Mouse (Mus musculus): ENCODE measurements around the gene Kptn. TPM values are rescaled to one million over a fixed set of nuclear protein-coding genes. Genes with fewer than 3 reads are reported as not detected.

The Kptn gene
- polyA plus RNA-seq, 1 experiment = 13.2 TPM

DNA sequence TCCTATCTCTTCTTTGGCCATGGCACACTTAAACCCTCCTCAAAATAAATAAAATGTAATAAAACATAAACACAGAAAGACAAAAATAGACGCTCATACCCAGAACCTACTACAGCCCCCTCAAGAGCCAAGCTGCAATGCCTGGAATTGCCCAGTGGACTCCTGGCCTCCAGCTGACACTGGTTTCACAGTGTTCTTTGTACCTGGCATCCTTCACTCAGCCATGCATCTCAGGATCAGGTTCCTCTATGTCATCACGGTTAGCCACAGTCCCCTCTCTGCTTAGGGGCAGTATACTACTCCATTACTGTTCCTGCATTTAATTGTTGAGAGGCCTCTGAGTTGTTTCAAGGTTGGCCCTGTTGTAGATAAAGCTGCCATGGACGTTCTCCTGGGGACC is 13.2 kb downstream of the Kptn start:
- Histone ChIP-seq H3K4me1 (ENCODE audit: control insufficient read depth, insufficient read depth, insufficient read length, low read length) (no peaks in the 10 kb centered on the region), H3K4me3 (ENCODE audit: insufficient read depth, low read depth, low read length) (no peak overlapping the region), H3K27ac (replicated peaks; ENCODE audit: low read depth, low read length) (no peak overlapping the region)

DNA sequence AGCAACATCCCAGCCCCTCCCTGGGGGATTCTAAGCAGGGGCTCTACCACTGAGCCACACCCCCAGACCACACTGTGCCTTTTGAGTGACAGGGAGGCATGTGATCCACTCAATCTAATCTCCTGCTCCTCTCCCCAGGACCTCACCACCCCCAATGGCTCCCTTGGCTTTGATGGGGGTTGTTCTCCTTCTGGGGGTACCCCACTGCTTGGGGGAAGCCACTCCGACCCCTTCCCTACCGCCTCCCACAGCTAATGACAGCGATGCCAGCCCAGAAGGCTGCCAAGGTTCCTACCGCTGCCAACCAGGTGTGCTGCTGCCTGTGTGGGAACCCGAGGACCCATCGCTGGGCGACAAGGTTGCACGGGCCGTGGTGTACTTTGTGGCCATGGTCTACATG is 14.0 kb downstream of the Kptn start:
- Histone ChIP-seq H3K27ac (replicated peaks; ENCODE audit: low read depth, low read length) (no peak overlapping the region), H3K4me3 (ENCODE audit: insufficient read depth, low read depth, low read length) (no peak overlapping the region), H3K4me1 (ENCODE audit: control insufficient read depth, insufficient read depth, insufficient read length, low read length) (no peaks in the 10 kb centered on the region)

DNA sequence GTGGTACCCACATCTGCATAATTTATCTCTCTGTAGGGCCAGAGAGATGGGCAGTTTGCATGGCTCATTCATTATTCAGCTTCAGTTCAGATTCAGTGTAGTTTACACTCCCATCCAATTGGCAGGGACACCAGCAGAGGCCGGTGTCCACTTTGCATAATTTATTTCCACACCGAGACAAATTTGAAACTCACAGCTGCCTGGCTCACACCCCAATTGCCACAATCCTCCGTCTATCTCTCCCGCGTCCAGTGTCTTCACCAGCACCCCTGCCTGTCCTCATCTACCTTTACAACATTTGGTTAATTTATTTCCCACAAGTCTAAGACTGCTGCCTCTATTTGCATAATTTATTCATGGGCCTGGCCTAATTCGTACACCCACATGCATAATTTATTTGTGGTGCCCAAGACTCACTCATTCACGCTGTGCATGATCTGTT is 15.3 kb downstream of the Kptn start:
- Histone ChIP-seq H3K4me3 (ENCODE audit: insufficient read depth, low read depth, low read length) (no peak overlapping the region), H3K4me1 (ENCODE audit: control insufficient read depth, insufficient read depth, insufficient read length, low read length) (no peaks in the 10 kb centered on the region), H3K27ac (replicated peaks; ENCODE audit: low read depth, low read length) (no peak overlapping the region)

DNA sequence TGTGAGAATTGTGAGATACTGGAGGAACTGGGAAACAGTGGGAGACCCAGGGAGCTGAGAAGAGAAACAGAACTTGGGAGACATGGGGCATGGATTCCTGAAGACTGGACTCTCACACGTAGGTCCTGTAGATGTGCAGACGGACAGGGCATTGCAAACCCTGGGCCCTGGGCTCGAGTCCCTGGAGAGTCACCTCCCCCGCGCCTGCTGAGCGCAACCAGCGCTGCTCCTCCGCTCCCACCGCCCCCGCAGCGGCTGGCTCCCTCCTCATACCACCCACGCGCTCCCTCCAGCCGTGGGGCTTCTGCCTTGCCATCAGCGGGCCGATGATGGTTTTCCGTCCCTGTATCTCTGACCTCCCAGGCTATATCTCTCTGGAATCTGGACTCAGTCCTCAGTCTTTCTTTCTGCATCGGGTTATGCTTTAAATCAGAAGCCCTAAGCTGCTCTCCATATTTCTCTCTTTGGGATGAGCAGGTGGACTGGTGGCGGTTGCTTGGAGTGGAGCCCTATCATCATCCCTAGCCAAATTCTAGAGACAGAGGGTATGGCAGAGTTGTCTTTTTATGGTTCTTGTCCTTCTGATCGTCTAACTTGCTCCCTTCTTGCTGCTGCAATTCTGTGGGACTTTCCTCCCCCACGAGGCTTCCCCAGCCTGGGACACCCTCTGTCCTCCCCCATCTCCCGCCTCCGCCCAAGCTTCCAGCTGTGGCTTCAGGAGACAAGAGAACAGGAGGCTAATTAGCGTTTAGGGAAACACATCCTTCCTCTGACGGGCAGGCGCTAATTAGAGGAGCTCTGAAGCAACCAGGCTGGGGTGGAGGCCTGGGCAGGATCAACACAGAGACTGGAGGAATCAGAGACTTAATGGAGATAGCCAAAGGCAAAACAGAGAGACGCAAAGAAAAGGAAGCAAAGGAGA is 27.1 kb downstream of the Kptn start:
- Histone ChIP-seq H3K27ac (replicated peaks; ENCODE audit: low read depth, low read length) (no peak overlapping the region), H3K4me1 (ENCODE audit: control insufficient read depth, insufficient read depth, insufficient read length, low read length) (no peaks in the 10 kb centered on the region), H3K4me3 (ENCODE audit: insufficient read depth, low read depth, low read length) (no peak overlapping the region)

- H3K4me1 ChIP-seq (ENCODE audit: control insufficient read depth, insufficient read depth, insufficient read length, low read length) = no peaks in the 10 kb centered on the region
- H3K4me3 ChIP-seq (ENCODE audit: insufficient read depth, low read depth, low read length) = no peak overlapping the region
- no peak overlapping the region for H3K27ac ChIP-seq (replicated peaks; ENCODE audit: low read depth, low read length)
Observed at GRCm38 (mm10) chr7:16147643-16148042, 27.9 kb downstream of the Kptn start.

GRCm38 (mm10) chr7:16149241-16149640 is 29.5 kb downstream of the Kptn start:
- no peaks in the 10 kb centered on the region for H3K4me1 ChIP-seq (ENCODE audit: control insufficient read depth, insufficient read depth, insufficient read length, low read length)
- H3K27ac ChIP-seq (replicated peaks; ENCODE audit: low read depth, low read length) = no peak overlapping the region
- H3K4me3 ChIP-seq (ENCODE audit: insufficient read depth, low read depth, low read length) = no peak overlapping the region

GRCm38 (mm10) chr7:16150191-16151145 is 30.8 kb downstream of the Kptn start:
- H3K4me1 ChIP-seq (ENCODE audit: control insufficient read depth, insufficient read depth, insufficient read length, low read length) = no peaks in the 10 kb centered on the region
- no peak overlapping the region for H3K4me3 ChIP-seq (ENCODE audit: insufficient read depth, low read depth, low read length)
- H3K27ac ChIP-seq (replicated peaks; ENCODE audit: low read depth, low read length) = no peak overlapping the region

DNA sequence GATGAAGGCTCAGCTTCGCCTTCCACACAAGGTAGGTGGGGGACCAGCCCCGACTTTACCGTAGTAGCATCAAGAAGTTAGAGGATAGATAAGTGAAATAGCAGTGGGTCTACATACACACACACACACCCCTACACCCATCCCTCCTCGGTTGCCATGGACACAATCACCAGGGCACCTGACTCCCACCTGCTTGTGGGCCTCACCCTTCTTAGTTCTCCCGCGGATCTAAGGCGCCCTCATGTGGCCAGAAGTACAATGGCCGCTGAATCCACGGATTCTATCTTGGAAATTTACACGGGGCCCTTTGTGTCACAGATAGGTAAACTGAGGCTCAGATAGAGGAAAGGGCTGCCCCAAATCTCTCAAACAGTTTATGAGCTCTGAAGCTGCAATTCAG is 33.8 kb downstream of the Kptn start:
- no peak overlapping the region for H3K4me3 ChIP-seq (ENCODE audit: insufficient read depth, low read depth, low read length)
- no peaks in the 10 kb centered on the region for H3K4me1 ChIP-seq (ENCODE audit: control insufficient read depth, insufficient read depth, insufficient read length, low read length)
- H3K27ac ChIP-seq (replicated peaks; ENCODE audit: low read depth, low read length) = no peak overlapping the region

- Histone ChIP-seq H3K4me3 (ENCODE audit: insufficient read depth, low read depth, low read length) (no peak overlapping the region), H3K4me1 (ENCODE audit: control insufficient read depth, insufficient read depth, insufficient read length, low read length) (no peaks in the 10 kb centered on the region), H3K27ac (replicated peaks; ENCODE audit: low read depth, low read length) (no peak overlapping the region)
Observed at GRCm38 (mm10) chr7:16155132-16155872, 35.6 kb downstream of the Kptn start.

- Histone ChIP-seq H3K4me1 (ENCODE audit: control insufficient read depth, insufficient read depth, insufficient read length, low read length) (no peaks in the 10 kb centered on the region), H3K27ac (replicated peaks; ENCODE audit: low read depth, low read length) (no peak overlapping the region), H3K4me3 (ENCODE audit: insufficient read depth, low read depth, low read length) (no peak overlapping the region)
Observed at GRCm38 (mm10) chr7:16156105-16156714, 36.5 kb downstream of the Kptn start.

DNA sequence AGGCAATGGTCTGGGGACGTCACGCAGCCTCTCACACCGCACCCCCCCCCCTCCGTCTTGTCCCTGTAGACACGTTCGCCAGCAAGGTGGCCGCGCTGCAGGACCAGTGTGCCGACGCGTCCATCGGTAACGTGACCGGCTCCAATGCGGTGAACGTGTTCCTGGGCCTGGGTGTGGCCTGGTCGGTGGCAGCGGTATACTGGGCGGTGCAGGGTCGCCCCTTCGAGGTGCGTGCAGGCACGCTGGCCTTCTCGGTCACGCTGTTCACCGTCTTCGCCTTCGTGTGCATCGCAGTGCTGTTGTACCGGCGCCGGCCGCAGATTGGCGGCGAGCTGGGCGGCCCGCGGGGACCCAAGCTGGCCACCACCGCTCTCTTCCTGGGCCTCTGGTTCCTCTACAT is 39.0 kb downstream of the Kptn start:
- Histone ChIP-seq H3K4me1 (ENCODE audit: control insufficient read depth, insufficient read depth, insufficient read length, low read length) (no peaks in the 10 kb centered on the region), H3K4me3 (ENCODE audit: insufficient read depth, low read depth, low read length) (no peak overlapping the region), H3K27ac (replicated peaks; ENCODE audit: low read depth, low read length) (no peak overlapping the region)

GRCm38 (mm10) chr7:16160702-16161101 is 41.0 kb downstream of the Kptn start:
- no peaks in the 10 kb centered on the region for H3K4me1 ChIP-seq (ENCODE audit: control insufficient read depth, insufficient read depth, insufficient read length, low read length)
- H3K27ac ChIP-seq (replicated peaks; ENCODE audit: low read depth, low read length) = no peak overlapping the region
- no peak overlapping the region for H3K4me3 ChIP-seq (ENCODE audit: insufficient read depth, low read depth, low read length)

GRCm38 (mm10) chr7:16161302-16161701 is 41.6 kb downstream of the Kptn start:
- H3K27ac ChIP-seq (replicated peaks; ENCODE audit: low read depth, low read length) = no peak overlapping the region
- H3K4me1 ChIP-seq (ENCODE audit: control insufficient read depth, insufficient read depth, insufficient read length, low read length) = no peaks in the 10 kb centered on the region
- H3K4me3 ChIP-seq (ENCODE audit: insufficient read depth, low read depth, low read length) = no peak overlapping the region

DNA sequence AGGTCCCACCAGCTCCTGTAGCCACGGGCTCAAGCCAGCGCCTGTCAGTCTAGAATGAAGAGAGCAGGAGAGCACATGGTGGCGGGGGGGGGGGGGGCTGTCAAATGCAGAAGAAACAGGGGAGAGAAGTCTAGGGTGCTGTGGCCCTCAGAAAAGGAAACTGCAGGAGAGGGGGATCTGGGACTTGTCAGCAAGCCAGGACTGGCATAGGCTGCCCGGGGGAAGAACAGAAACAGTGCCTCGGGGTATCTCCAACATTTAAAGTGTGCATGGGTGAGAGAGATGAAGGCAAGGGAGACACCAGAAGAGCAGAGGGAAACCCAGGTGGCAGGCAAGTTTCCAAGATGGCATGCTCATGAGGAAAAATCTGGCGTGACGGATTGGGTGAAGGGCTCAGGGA is 42.3 kb downstream of the Kptn start:
- Histone ChIP-seq H3K4me1 (ENCODE audit: control insufficient read depth, insufficient read depth, insufficient read length, low read length) (no peaks in the 10 kb centered on the region), H3K27ac (replicated peaks; ENCODE audit: low read depth, low read length) (no peak overlapping the region), H3K4me3 (ENCODE audit: insufficient read depth, low read depth, low read length) (no peak overlapping the region)
